Mouse (Mus musculus) left cerebral cortex, adult 8-10 months (tissue): ENCODE measurements around the gene Maco1. TPM values are rescaled to one million over a fixed set of nuclear protein-coding genes. Genes with fewer than 3 reads are reported as not detected.
"Not testable (repeated sequence)": the region's sequence is repeated elsewhere in the genome, so short reads cannot be mapped to it uniquely, and the experiment has no call there.

Experiments used
- DNase-seq, 2 experiments: peaks; one replicate each; pipeline ENCODE4 v3.0.0; 2022; ENCODE audit warnings: low spot score in 2 of 2
- total RNA-seq, 4 experiments: library from RNA; stranded (reverse); gene quantifications; 2 replicates each; pipeline ENCODE4 v1.2.4; 2022

Gene Maco1
- total RNA-seq, 4 experiments from 2014 or later: 48.8 to 62.7 (median 58.4) TPM

- DNase-seq: no peak
Observed at GRCm38 (mm10) chr4:134858494-134858893, 5.3 kb upstream of the Maco1 start.

DNA sequence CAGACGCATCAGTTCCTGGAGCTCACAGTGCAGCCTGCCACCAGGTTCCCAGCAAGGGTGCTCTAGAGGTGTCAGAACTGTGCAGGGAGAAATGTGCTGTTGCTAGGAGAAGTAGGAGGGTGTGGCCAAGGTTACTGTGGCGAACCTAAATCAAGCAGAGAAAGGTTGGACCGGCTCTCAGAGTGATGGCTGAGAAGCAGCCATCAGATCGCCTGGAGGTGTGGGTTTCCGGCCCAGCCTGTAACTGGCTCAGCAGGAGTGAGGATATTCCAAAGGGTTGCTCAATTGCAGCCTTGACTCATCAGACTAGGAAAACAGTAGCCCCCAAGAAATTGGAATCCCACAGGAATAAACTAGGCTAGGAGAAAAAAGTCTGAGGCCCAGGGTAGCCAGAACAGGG, 3.4 kb upstream of the Maco1 start:
- DNase-seq: no peak

DNA sequence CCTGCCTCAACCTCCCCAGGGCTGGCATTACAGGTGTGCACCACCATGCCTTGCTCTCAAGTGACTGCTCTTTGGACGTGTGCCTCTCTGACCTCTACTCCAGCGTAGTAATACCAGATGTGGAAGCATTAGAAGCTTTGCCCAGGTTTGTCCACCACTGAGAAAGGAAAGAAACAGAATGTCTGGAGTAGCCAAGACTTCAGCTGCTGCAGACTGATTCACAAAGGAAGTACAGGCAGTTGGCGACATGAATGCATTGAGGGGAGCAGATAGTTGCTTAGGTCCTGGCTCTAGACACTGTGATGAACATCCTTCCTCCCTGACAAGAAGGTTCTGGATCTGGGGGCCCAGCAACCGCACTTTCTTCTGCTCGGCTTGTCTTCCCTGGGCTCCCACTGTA, 2.9 kb upstream of the Maco1 start:
- DNase-seq: no peak

DNA sequence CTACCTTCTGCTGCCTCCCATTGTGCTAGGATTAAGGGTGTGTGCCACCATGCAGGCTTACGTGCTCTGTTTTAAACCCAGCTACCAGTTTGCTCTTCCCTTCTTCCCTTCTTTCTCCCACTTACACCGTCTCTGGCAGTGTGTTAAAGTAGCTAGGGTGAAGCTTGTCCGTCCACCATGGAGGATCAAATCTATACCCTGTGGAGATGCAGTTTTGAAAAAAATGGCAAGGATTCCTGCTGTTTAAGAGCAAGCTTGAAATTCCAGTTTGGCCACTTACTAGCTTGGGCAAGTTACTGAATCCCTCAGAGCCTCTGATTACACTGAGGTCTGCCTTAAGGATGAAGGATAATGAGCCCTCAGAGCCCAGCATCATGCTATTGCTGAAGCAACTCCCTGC, 2.2 kb upstream of the Maco1 start:
- DNase-seq: no peak

- DNase-seq: peak; percentile 89 to 94
Observed at GRCm38 (mm10) chr4:134853637-134854485, 716 bp upstream of the Maco1 start.

DNA sequence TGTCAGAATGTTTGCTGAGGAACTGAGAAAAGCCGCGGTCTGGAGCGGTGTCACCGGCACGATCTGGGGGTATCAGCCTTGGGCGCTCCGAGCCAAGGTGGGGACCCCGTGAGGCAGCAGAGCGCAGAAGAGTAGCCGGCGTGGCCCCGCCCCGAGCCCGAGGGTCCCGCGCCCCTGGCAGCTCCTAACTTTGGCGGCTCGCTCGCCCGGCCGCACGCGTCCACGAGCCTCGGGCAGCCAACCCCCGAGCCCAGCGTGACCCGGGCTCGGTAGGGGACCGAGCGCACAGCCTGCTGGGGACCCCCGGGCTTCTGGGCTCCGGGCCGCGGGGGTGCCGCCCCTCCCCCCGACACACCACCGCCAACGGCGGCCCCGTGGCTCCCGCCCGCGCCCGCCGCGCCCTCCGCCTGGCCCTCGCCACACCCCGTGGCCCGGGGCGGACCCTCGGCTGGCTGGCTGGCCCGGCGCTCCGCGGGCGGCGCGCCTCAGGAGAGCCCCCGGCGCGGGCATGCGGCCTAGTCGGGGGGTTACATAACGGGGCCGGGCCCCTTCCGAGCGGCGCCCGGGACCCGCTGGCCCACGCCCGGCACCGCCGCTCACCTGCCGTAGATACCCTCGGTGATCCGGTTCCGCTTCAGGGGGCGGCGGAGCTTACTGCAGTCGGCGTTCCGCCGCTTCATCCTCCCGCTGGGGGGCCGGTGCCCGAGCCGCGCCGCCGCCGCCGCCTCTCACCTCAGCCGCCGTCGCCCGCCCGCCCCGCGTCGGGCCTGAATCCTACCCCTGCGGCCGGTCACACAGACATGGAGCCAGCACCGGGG, 498 bp downstream of the Maco1 start:
- DNase-seq: peak in 1 of 2 experiments; percentile 11

DNA sequence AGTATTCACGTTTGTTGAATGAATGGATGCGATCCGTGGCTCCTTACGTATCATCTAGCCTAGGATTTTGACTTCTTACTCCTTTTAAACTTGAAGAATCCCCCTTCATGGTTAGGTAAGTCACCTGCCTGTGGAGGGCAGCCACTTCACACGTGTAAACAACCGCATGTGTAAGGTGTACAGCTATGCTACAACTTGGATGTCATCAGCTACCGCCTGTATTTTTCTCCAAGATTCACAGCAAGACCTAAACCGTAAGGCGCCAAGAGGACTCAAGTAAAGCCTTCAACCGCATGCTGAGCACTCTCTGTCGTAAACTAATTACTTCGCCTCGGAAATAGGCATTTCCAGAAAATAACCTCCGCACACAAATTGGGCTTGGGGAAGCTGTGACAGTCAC, 1.3 kb downstream of the Maco1 start:
- peak in 1 of 2 experiments; percentile 9 for DNase-seq

DNA sequence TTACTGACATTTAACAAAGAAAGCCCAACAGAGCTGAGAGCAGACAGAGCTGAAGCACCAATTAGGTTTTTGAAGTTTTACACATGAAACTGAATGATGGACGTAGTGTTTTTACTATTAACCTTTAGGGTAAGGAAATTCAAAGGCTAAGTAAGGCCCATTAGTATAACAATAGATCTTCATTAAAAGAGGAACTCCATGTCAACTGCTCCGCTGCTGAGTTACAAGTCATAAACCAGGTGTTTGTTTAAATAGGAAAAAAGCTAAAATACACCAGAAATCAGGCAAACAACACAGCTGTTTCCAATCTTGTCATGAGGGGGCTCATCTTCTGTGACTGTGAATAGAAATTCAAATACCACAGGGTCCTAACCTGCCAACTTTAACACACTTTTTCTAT, 1.9 kb downstream of the Maco1 start:
- DNase-seq: no peak

- DNase-seq: no peak
Observed at GRCm38 (mm10) chr4:134850551-134850950, 2.6 kb downstream of the Maco1 start.

DNA sequence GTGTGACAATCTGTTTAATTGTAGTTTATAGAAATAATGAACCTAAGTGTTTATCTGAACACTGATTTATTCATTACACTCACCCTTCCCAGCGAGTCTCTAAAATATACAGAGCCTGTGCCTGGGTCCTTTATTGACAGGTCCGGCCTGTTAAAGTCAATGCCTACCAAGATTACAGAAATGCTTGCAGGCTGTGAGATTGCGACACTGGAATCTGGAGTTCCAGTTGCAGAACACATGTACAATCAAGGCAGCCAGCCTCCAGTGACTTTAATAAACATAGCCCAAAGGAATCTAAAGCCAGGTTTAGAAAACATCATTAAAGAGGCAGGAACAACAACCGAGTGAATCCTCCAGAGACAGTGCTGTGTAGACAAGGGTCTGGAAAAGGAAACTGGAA, 5.6 kb downstream of the Maco1 start:
- DNase-seq: no peak

DNA sequence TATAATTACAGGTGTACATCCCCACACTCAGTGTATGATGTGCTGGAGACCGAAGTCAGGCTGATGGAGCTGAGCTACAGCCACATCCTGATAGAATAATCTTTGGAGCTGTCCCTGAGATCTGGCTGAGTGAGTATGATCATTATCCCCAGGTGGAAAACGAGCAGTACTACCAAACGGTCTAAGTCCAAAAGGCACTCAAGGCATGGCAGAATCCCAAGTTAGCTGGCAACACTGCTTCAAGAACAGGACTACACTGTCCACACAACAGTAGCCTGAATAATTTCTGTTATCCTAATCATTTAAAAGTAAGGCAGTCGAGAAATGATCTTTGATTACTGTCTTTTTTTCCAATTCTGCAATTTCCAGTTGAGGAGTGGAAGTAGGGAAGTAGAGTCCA, 9.6 kb downstream of the Maco1 start:
- no peak for DNase-seq

DNA sequence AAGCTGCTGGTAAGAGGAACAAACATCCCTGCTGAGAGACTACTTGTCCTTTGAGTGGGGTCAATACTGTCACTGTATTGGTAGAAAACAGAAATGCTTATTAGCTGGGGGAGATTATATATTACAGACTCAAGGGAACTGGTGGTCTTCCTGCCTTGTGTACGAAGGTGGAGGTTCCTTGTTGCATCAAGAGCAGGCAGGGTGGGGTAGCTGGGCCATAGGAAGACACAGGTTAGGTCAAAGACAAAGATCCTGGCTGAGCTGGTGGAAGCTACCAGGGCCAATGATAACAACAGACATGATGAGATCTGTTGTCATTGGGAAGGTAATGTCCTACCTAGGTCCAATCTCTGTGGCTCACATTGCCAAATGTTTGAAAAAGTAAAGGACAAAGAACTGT, 12.9 kb downstream of the Maco1 start:
- no peak for DNase-seq

GRCm38 (mm10) chr4:134838706-134839105, 14.4 kb downstream of the Maco1 start:
- not testable (repeated sequence) for DNase-seq

- DNase-seq: no peak
Observed at GRCm38 (mm10) chr4:134838221-134838620, 14.9 kb downstream of the Maco1 start.

- no peak for DNase-seq
Observed at GRCm38 (mm10) chr4:134835486-134835885, 17.7 kb downstream of the Maco1 start.

DNA sequence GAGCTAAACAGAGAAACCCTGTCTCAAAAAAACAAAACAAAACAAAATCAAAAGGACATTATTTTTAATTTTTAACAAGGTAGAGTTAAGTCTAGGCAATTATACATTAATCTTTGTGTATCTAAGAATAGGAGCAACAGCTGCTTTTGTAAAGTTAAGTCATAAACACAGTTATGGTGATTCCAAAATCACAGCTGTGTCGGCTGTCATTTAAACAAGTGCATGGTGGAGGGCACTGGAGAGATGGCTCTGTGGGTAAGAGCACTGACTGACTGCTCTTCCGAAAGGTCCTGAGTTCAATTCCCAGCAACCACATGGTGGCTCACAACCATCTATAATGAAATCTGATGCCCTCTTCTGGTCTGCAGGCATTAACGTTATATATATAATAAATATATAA, 21.2 kb downstream of the Maco1 start:
- DNase-seq: no peak

DNA sequence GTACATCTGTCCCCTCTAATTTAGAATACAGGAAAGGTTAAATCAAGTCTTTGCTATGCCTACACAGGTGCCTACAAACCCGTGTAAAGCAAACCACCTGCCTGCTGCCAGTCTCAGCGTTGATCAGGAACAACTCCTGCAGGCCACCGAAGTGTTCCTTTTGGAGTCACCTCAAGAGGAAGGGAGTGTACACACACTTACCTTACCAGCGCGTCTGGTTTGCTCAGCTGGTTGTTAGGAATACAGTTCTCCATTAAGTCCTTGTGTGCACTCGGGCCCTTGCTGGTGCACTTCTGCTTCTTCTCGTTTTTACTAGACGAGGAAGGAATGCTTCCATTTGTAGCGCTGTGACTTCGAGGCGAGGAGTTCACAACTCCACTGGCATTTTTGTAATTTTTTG, 25.3 kb downstream of the Maco1 start:
- no peak for DNase-seq

- no peak for DNase-seq
Observed at GRCm38 (mm10) chr4:134826348-134826747, 26.8 kb downstream of the Maco1 start.

- DNase-seq: not testable (repeated sequence)
Observed at GRCm38 (mm10) chr4:134825864-134826263, 27.3 kb downstream of the Maco1 start.

DNA sequence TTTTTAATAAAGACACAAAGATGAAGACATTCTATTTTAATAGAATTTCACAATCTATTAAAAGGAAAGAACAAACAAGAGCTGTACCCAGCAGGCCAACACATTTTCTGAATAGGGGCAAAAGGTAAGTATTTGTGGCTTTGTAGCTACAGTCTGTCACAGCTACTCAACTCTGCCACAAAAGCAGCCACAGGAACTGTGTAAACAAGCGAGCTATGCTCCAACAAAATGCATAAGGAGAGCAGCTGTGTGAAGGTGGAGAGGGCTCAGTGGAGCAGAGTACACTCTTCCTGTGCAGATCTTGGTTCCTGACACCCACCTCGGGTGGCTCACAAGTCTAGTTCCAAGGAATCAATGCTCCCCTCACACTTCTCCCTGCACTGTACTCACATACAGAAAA, 29.6 kb downstream of the Maco1 start:
- no peak for DNase-seq

GRCm38 (mm10) chr4:134821061-134821460, 32.1 kb downstream of the Maco1 start:
- DNase-seq: no peak

- no peak for DNase-seq
Observed at GRCm38 (mm10) chr4:134817706-134818105, 35.4 kb downstream of the Maco1 start.

- no peak for DNase-seq
Observed at GRCm38 (mm10) chr4:134814229-134814571, 38.9 kb downstream of the Maco1 start.
